Mouse (Mus musculus): ENCODE measurements at regions not wholly inside any gene's neighbourhood (a gene's known extent, or its start where the extent isn't known, plus 50 kb on each side); places are given as distances from the start of the nearest gene placed in this dataset.
"Not testable (repeated sequence)": the region's sequence is repeated elsewhere in the genome, so short reads cannot be mapped to it uniquely, and the experiment has no call there.

- DNase-seq (ENCODE audit: extremely low read depth, insufficient read length, low spot score): no peak
Observed at GRCm38 (mm10) chr17:6853641-6854040, 71.1 kb upstream of the Ezr start.

- DNase-seq (ENCODE audit: extremely low read depth, insufficient read length, low spot score): no peak
Observed at GRCm38 (mm10) chr17:6852177-6852947, 69.8 kb upstream of the Ezr start.

- DNase-seq (ENCODE audit: extremely low read depth, insufficient read length, low spot score): no peak
Observed at GRCm38 (mm10) chr17:6850513-6850912, 67.9 kb upstream of the Ezr start.

GRCm38 (mm10) chr17:6841781-6842465, 59.3 kb upstream of the Ezr start:
- DNase-seq (ENCODE audit: extremely low read depth, insufficient read length, low spot score): not testable (repeated sequence)

GRCm38 (mm10) chr17:6835333-6835916, 52.8 kb upstream of the Ezr start:
- DNase-seq (ENCODE audit: extremely low read depth, insufficient read length, low spot score): peak; percentile 81
